Mouse (Mus musculus) right cerebral cortex, postnatal 14 days (tissue): Measurements from ENCODE around the gene Fam155a.
A peak's percentile ranks its signal among the peaks of the same experiment; 100 is the strongest.
"Not testable (repeated sequence)": the region's sequence is repeated elsewhere in the genome, so short reads cannot be mapped to it uniquely, and the experiment has no call there.

Experiments used
- DNase-seq: peaks from one replicate; pipeline ENCODE4 v3.0.0; 2022

Fam155a gene

GRCm38 (mm10) chr8:9770999-9771605, at the start of gene Fam155a:
Gene Fam155a, minus strand, starts transcription at chr8:9771161.
- DNase-seq = peak; percentile 46

- no peak for DNase-seq
Measured at GRCm38 (mm10) chr8:9813273-9813946, 42.4 kb upstream of the Fam155a start.

GRCm38 (mm10) chr8:9810955-9811530, 40.1 kb upstream of the Fam155a start:
- no peak for DNase-seq

- DNase-seq = no peak
Measured at GRCm38 (mm10) chr8:9808596-9808995, 37.6 kb upstream of the Fam155a start.

- no peak for DNase-seq
Measured at GRCm38 (mm10) chr8:9805676-9806075, 34.7 kb upstream of the Fam155a start.

- DNase-seq = not testable (repeated sequence)
Measured at GRCm38 (mm10) chr8:9800346-9800745, 29.4 kb upstream of the Fam155a start.

- DNase-seq = no peak
Measured at GRCm38 (mm10) chr8:9799923-9800322, 29.0 kb upstream of the Fam155a start.

- DNase-seq = no peak
Measured at GRCm38 (mm10) chr8:9797514-9797913, 26.6 kb upstream of the Fam155a start.

GRCm38 (mm10) chr8:9795724-9796123, 24.8 kb upstream of the Fam155a start:
- DNase-seq = no peak

- no peak for DNase-seq
Measured at GRCm38 (mm10) chr8:9793351-9793750, 22.4 kb upstream of the Fam155a start.

GRCm38 (mm10) chr8:9780332-9780731, 9.4 kb upstream of the Fam155a start:
- no peak for DNase-seq

- DNase-seq = no peak
Measured at GRCm38 (mm10) chr8:9778148-9778547, 7.2 kb upstream of the Fam155a start.

- DNase-seq = no peak
Measured at GRCm38 (mm10) chr8:9776818-9777217, 5.9 kb upstream of the Fam155a start.

- peak; percentile 47 for DNase-seq
Measured at GRCm38 (mm10) chr8:9772519-9772840, 1.5 kb upstream of the Fam155a start.

GRCm38 (mm10) chr8:9771606-9772518, 901 bp upstream of the Fam155a start:
- peak; percentile 50 for DNase-seq

- peak; percentile 45 for DNase-seq
Measured at GRCm38 (mm10) chr8:9770261-9770998, 531 bp downstream of the Fam155a start.

GRCm38 (mm10) chr8:9769061-9769460, 1.9 kb downstream of the Fam155a start:
- DNase-seq = peak; percentile 30

- no peak for DNase-seq
Measured at GRCm38 (mm10) chr8:9735169-9735568, 35.8 kb downstream of the Fam155a start.

- DNase-seq = no peak
Measured at GRCm38 (mm10) chr8:9709791-9710190, 61.2 kb downstream of the Fam155a start.

GRCm38 (mm10) chr8:9707433-9707832, 63.5 kb downstream of the Fam155a start:
- DNase-seq = peak; percentile 43

GRCm38 (mm10) chr8:9694794-9695193, 76.2 kb downstream of the Fam155a start:
- no peak for DNase-seq

- DNase-seq = no peak
Measured at GRCm38 (mm10) chr8:9692370-9692769, 78.6 kb downstream of the Fam155a start.

GRCm38 (mm10) chr8:9660014-9660413, 110.9 kb downstream of the Fam155a start:
- DNase-seq = not testable (repeated sequence)
